Mouse (Mus musculus) midbrain, postnatal 0 days (tissue): Measurements from ENCODE around the gene Ryr2. TPM values are rescaled to one million over a fixed set of nuclear protein-coding genes. Genes with fewer than 3 reads are reported as not detected.

Experiments used
- ATAC-seq: fragments of 200-750 bp; cut with Nextera tagmentation; 2 replicates; pipeline ENCODE4 v1.8.0; 2017; ENCODE audit warnings: moderate number of reproducible peaks, mild to moderate bottlenecking, moderate TSS enrichment, moderate library complexity; ENCODE audit not compliant: low FRiP score
- DNase-seq: peaks from one replicate; pipeline ENCODE4 v3.0.0-alpha.2; 2015; ENCODE audit warnings: low spot score
- H3K27ac ChIP-seq: fragments of 300-500 bp; sonication (generic); 2 replicates; pipeline ENCODE4 v1.5.1; 2014; ENCODE audit warnings: low read depth, mild to moderate bottlenecking, low read length, mixed read lengths
- H3K27me3 ChIP-seq: fragments of 300-500 bp; sonication (generic); 2 replicates; pipeline ENCODE4 v1.6.1; 2014; ENCODE audit warnings: low read length, control low read depth, mixed read lengths; ENCODE audit not compliant: insufficient read depth
- H3K36me3 ChIP-seq: fragments of 300-500 bp; sonication (generic); 2 replicates; pipeline ENCODE4 v1.6.1; 2014; ENCODE audit warnings: low read length, control low read depth, mixed read lengths; ENCODE audit not compliant: insufficient read depth
- H3K4me1 ChIP-seq: fragments of 300-500 bp; sonication (generic); 2 replicates; pipeline ENCODE4 v1.6.1; 2014; ENCODE audit warnings: mild to moderate bottlenecking, control low read depth, antibody characterized with exemption, low read length, mixed read lengths; ENCODE audit not compliant: insufficient read depth
- H3K4me2 ChIP-seq: fragments of 300-500 bp; sonication (generic); 2 replicates; pipeline ENCODE4 v1.6.1; 2014; ENCODE audit warnings: low read depth, mild to moderate bottlenecking, low read length, mixed read lengths; ENCODE audit not compliant: poor library complexity, severe bottlenecking
- H3K4me3 ChIP-seq: fragments of 300-500 bp; sonication (generic); 2 replicates; pipeline ENCODE4 v1.5.1; 2014; ENCODE audit warnings: low read depth, mild to moderate bottlenecking, low read length, moderate library complexity
- H3K9ac ChIP-seq: fragments of 300-500 bp; sonication (generic); replicated peaks from 2 replicates; pipeline ENCODE4 v1.6.1; 2014; ENCODE audit warnings: mild to moderate bottlenecking, low read length, moderate library complexity, mixed read lengths; ENCODE audit not compliant: poor library complexity, severe bottlenecking
- H3K9me3 ChIP-seq: fragments of 300-500 bp; sonication (generic); 2 replicates; pipeline ENCODE4 v1.6.1; 2016; ENCODE audit warnings: low read length, control low read depth
- CTCF ChIP-seq: IDR thresholded peaks from 2 replicates; pipeline ENCODE4 v1.5.1; 2016; ENCODE audit warnings: antibody characterized with exemption, mild to moderate bottlenecking
- WGBS: fragments of 180-500 bp; shearing (Covaris S2); extraction: QIAGEN DNeasy Blood & Tissue Kit; methylation state at CpG from one replicate; pipeline ENCODE4 v1.1.7; 2014; 5-methylcytosine and 5-hydroxymethylcytosine counted together
- polyA plus RNA-seq: library from polyadenylated mRNA; unstranded; fragments of >200 nt; fragmentation: Nextera tagmentation; extraction: Ambion mirVana; gene quantifications from 2 replicates; pipeline ENCODE4 v1.2.1, GENCODE M21; 2015
- total RNA-seq: library from RNA; depleted of rRNA; stranded (reverse); fragments of >200 nt; gene quantifications from 2 replicates; pipeline ENCODE4 v1.2.3, GENCODE M21; 2014

Ryr2 gene
- total and polyA plus RNA-seq, 2 experiments from 2014 or later = 3.5 to 22.5 TPM

DNA sequence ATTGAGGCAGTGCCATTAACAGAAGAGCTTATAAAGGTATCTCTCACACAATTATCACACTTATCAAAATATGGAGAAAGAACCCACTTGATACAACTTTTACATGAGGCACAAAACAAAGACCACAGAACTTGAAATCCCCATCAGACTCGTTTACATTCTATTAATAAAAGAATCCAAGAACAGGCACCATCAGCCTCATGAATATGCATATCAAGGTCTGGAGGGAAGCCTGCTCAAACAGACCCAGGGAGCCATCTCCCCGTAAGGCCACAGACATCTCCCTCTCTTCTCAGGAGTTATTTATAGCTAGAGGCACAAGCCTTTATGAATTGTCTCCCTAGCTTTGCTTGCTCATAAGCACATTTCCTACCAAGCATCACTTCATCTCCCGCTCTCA lies 227.7 kb downstream of the Ryr2 start:
- H3K27me3 ChIP-seq = no peaks in the 10 kb centered on the region
- ATAC-seq = no peak
- TF ChIP-seq CTCF = no peak
- 61% methylated on average over 3 of the region's 3 CpGs for WGBS
- H3K4me3 ChIP-seq = no peak overlapping the region
- H3K27ac ChIP-seq = no peak overlapping the region
- H3K4me1 ChIP-seq = no peaks in the 10 kb centered on the region
- H3K4me2 ChIP-seq = no peak overlapping the region
- H3K9ac ChIP-seq = no peak overlapping the region
- no peaks in the 10 kb centered on the region for H3K9me3 ChIP-seq
- DNase-seq = no peak
- H3K36me3 ChIP-seq = no peaks in the 10 kb centered on the region

DNA sequence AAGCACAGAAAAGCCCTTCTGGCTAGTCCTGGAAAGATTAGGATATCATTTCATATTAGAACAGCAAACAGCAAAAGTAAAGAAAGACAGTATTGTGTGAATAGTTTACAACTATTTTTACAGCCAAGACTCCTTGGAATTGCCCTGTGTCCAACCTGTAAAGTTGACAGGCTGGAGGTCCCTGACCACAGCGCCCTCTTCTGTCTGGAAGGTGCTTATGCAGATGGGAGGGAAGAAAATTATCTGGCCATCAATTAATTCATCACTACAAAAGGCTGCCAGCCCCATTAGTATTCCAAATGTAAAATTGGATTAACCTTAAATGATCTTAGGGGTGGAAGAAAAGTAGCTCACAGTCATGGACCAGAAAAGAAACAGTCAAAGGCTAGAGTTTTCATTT lies 231.9 kb downstream of the Ryr2 start:
- Histone ChIP-seq H3K4me2 (no peak overlapping the region), H3K27ac (no peak overlapping the region), H3K4me3 (no peak overlapping the region), H3K9me3 (no peaks in the 10 kb centered on the region), H3K9ac (no peak overlapping the region), H3K27me3 (no peaks in the 10 kb centered on the region), H3K36me3 (no peaks in the 10 kb centered on the region), H3K4me1 (no peaks in the 10 kb centered on the region)
- TF ChIP-seq CTCF = peak; percentile 59
- no peak for DNase-seq
- no peak for ATAC-seq
- 4% methylated on average over 1 of the region's 1 CpGs for WGBS

DNA sequence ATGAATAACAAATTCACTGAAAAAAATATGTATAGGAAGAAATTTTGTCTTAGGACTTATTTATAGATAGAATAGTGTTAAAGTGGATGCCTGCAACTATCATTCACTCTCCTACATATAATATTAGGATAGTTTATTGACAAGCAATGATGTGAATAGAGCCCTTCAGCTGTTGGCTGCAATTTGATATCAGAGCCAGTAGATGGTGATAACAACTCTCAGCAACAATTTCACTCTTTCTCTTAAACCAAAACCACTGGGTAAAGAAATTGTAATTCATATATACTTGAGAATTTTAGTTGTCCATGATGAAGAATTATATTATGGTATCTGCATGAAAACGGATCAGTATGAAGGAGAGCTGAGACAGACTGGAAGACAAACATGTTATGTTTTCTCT lies 236.8 kb downstream of the Ryr2 start:
- no peak overlapping the region for H3K9ac ChIP-seq
- H3K4me1 ChIP-seq = no peaks in the 10 kb centered on the region
- H3K27ac ChIP-seq = no peak overlapping the region
- DNase-seq = no peak
- no peaks in the 10 kb centered on the region for H3K27me3 ChIP-seq
- H3K36me3 ChIP-seq = no peaks in the 10 kb centered on the region
- 88% methylated on average over 1 of the region's 1 CpGs for WGBS
- ATAC-seq = no peak
- H3K4me2 ChIP-seq = no peak overlapping the region
- H3K9me3 ChIP-seq = no peaks in the 10 kb centered on the region
- no peak overlapping the region for H3K4me3 ChIP-seq
- TF ChIP-seq CTCF = peak; percentile 7; the same call in 1 of the 2 replicates

DNA sequence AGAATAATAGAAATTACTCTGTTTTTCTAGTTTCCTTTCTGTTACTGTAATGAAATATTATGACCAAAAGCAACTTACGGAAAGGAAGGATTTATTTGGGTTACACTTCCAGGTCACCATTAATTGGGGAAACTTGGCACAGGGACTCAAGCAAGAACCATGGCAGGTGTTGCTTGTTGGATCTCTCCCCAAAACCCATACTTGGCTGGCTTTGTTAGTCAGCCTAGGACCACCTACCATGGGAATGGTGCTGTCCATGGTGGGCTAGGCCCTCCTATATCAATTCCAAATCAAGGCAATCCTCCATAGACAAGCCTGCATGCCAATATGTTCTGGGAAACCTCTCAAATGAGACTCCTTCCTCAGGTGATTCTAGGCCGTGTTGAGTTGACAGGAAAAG lies 237.3 kb downstream of the Ryr2 start:
- H3K4me1 ChIP-seq = no peaks in the 10 kb centered on the region
- H3K9me3 ChIP-seq = no peaks in the 10 kb centered on the region
- no peak overlapping the region for H3K27ac ChIP-seq
- WGBS = 78% methylated on average over 2 of the region's 2 CpGs
- no peak for TF ChIP-seq CTCF
- H3K9ac ChIP-seq = no peak overlapping the region
- no peak for ATAC-seq
- H3K36me3 ChIP-seq = no peaks in the 10 kb centered on the region
- no peak for DNase-seq
- H3K27me3 ChIP-seq = no peaks in the 10 kb centered on the region
- H3K4me3 ChIP-seq = no peak overlapping the region
- H3K4me2 ChIP-seq = no peak overlapping the region

DNA sequence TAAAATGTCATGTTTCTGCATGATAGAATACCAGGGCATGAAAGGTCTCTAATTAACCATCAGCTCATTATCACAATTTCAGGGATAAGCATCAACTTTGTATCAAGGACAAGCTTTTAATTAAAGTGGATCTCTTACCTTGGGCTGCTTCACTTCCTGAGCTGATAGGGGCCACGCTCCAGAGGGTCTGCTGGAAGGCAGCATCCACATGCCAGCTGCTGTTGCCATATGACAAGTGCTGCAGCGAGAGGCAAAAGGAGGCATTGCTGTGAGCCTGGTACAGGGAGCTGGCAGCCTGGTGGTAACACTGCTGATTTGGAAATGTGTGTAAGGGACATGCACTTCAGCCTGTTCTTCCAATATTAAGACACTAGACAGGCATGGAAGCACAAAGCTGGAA lies 237.8 kb downstream of the Ryr2 start:
- DNase-seq (peak; percentile 56), ATAC-seq (no peak)
- WGBS = 73% methylated on average over 2 of the region's 2 CpGs

DNA sequence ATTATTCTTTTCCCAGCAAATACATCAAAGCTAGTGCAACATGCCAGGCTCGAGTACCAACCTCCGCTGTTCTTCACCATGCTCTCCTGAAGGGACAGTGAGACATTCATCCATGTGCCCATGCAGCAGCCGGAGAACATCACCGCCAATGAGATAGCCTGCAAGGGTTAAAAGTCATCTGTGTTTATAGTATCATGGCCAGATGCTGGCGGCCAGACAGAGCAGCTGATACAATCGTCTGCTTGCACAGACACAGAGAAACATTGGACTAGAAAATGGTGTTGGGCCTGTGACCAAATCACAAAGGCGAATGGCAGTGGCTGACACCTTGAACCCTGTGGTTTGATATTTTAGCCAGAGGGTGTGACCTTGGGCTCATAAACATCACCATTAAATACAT lies 238.7 kb downstream of the Ryr2 start:
- TF ChIP-seq CTCF = no peak
- ATAC-seq = 0 out of 2 replicates have a peak, but pooled peaks have one; percentile 18
- H3K4me2 ChIP-seq = no peak overlapping the region
- H3K9me3 ChIP-seq = no peaks in the 10 kb centered on the region
- no peaks in the 10 kb centered on the region for H3K36me3 ChIP-seq
- no peak for DNase-seq
- H3K9ac ChIP-seq = no peak overlapping the region
- H3K27me3 ChIP-seq = no peaks in the 10 kb centered on the region
- no peak overlapping the region for H3K27ac ChIP-seq
- no peak overlapping the region for H3K4me3 ChIP-seq
- WGBS = 80% methylated on average over 7 of the region's 7 CpGs
- H3K4me1 ChIP-seq = no peaks in the 10 kb centered on the region

More for the DNA sequence above, 237.8 kb downstream of the Ryr2 start:
- Histone ChIP-seq H3K27me3 (no peaks in the 10 kb centered on the region), H3K4me3 (no peak overlapping the region), H3K36me3 (no peaks in the 10 kb centered on the region), H3K4me1 (no peaks in the 10 kb centered on the region), H3K9ac (no peak overlapping the region), H3K4me2 (no peak overlapping the region), H3K27ac (no peak overlapping the region), H3K9me3 (no peaks in the 10 kb centered on the region)
- TF ChIP-seq CTCF = no peak
